Comparison of ENCODE assay signal across 7 mouse cellular contexts in genomic region chr9:35267146-35267975, GRCm38 (mm10). TPM values are rescaled to one million over a fixed set of nuclear protein-coding genes. Genes with fewer than 3 reads are reported as not detected.
A peak's percentile ranks its signal among the peaks of the same experiment; 100 is the strongest.
DNase-seq lines count a peak whose midpoint lies in the region; ATAC-seq and TF ChIP-seq lines count a peak whose summit lies in the region.

Fam118b (minus strand) TSS chr9:35267805.
Rpusd4 (plus strand) TSS chr9:35267865.

- peaks cover 2% of the 10 kb centered on the region; the same call in 1 of the 2 replicates for H3K79me2 ChIP-seq in heart, adult 2 months (replicated peaks; ENCODE audit: control insufficient read depth, insufficient read depth, low read length)

- H3K27ac ChIP-seq in embryonic facial prominence, embryonic 12.5 days = peak within 1 kb of the TSS; percentile 38; the same call in 1 of the 2 replicates
- H3K27ac ChIP-seq in heart, adult 2 months = peak within 1 kb of the TSS; percentile 84
- H3K27ac ChIP-seq in limb, embryonic 13.5 days = peak within 1 kb of the TSS; percentile 63; the same call in 1 of the 2 replicates
- peak within 1 kb of the TSS; percentile 88 for H3K27ac ChIP-seq in midbrain, embryonic 16.5 days (ENCODE audit: low read length)

- peaks cover 13% of the 10 kb centered on the region for H3K4me1 ChIP-seq in embryonic facial prominence, embryonic 12.5 days
- H3K4me1 ChIP-seq in heart, adult 2 months (ENCODE audit: control insufficient read depth, insufficient read depth, low read length) = peaks cover 3% of the 10 kb centered on the region
- peaks cover 19% of the 10 kb centered on the region for H3K4me1 ChIP-seq in limb, embryonic 13.5 days
- H3K4me1 ChIP-seq in midbrain, embryonic 16.5 days (ENCODE audit: control insufficient read depth, insufficient read depth, low read length) = peaks cover 21% of the 10 kb centered on the region

- intact Hi-C loops in heart, adult 2 months (cut with DNase I) = loop anchor here (5.0 kb wide), 2 partner anchors 55 to 150 kb away; partner anchors contain the start of genes Foxred1 and St3gal4

- under 1% methylated on average over 59 of the region's 62 CpGs for WGBS in embryonic facial prominence, embryonic 12.5 days
- WGBS in heart, adult 2 months = under 1% methylated on average over 62 of the region's 62 CpGs
- under 1% methylated on average over 62 of the region's 62 CpGs for WGBS in limb, embryonic 13.5 days
- WGBS in midbrain, embryonic 16.5 days = under 1% methylated on average over 53 of the region's 62 CpGs

- H3K9ac ChIP-seq in embryonic facial prominence, embryonic 12.5 days = peak within 1 kb of the TSS; percentile 64
- peak within 1 kb of the TSS; percentile 84 for H3K9ac ChIP-seq in heart, adult 2 months (ENCODE audit: low read depth, low read length)
- peak within 1 kb of the TSS; percentile 82 for H3K9ac ChIP-seq in limb, embryonic 13.5 days
- peak within 1 kb of the TSS; percentile 81 for H3K9ac ChIP-seq in midbrain, embryonic 16.5 days (ENCODE audit: low read depth, low read length)

- 0 out of 2 replicates have a peak, but pooled peaks have one; percentile 30 for TF ChIP-seq EP300 in heart, adult 2 months (IDR thresholded peaks at IDR 0.05; ENCODE audit: insufficient read depth, low read depth, low read length)

- peak; percentile 94 for DNase-seq in adrenal gland, postnatal 25 days
- DNase-seq in heart, adult 2 months = peak; percentile 92 to 94
- DNase-seq in kidney, adult 8-10 months = peak; percentile 90 to 91
- DNase-seq in spleen, postnatal 10 days (ENCODE audit: low spot score in 2 of 2) = peak; percentile 84 to 95

- TF ChIP-seq POLR2A in heart, adult 2 months (IDR thresholded peaks at IDR 0.05; ENCODE audit: insufficient read depth, low read depth, low read length) = peak; percentile 97

- peaks cover 15% of the 10 kb centered on the region for H3K36me3 ChIP-seq in embryonic facial prominence, embryonic 12.5 days
- peaks cover 5% of the 10 kb centered on the region for H3K36me3 ChIP-seq in heart, adult 2 months (ENCODE audit: control insufficient read depth, insufficient read depth, low read length)
- peaks cover 27% of the 10 kb centered on the region for H3K36me3 ChIP-seq in limb, embryonic 13.5 days
- peaks cover 1% of the 10 kb centered on the region; the same call in 1 of the 2 replicates for H3K36me3 ChIP-seq in midbrain, embryonic 16.5 days (ENCODE audit: control insufficient read depth, insufficient read depth, low read length)

- no peaks in the 10 kb centered on the region for H3K9me3 ChIP-seq in embryonic facial prominence, embryonic 12.5 days
- H3K9me3 ChIP-seq in limb, embryonic 13.5 days = no peaks in the 10 kb centered on the region
- H3K9me3 ChIP-seq in midbrain, embryonic 16.5 days (replicated peaks; ENCODE audit: control insufficient read depth, low read length, poor library complexity, severe bottlenecking) = no peaks in the 10 kb centered on the region

- H3K4me2 ChIP-seq in embryonic facial prominence, embryonic 12.5 days (replicated peaks) = peak within 1 kb of the TSS; percentile 75
- peak within 1 kb of the TSS; percentile 85 for H3K4me2 ChIP-seq in limb, embryonic 13.5 days (replicated peaks)
- peak within 1 kb of the TSS; percentile 85 for H3K4me2 ChIP-seq in midbrain, embryonic 16.5 days (ENCODE audit: low read length)

- no peaks in the 10 kb centered on the region for H3K27me3 ChIP-seq in embryonic facial prominence, embryonic 12.5 days
- no peaks in the 10 kb centered on the region for H3K27me3 ChIP-seq in heart, adult 2 months (ENCODE audit: control insufficient read depth, insufficient read depth, low read length)
- H3K27me3 ChIP-seq in limb, embryonic 13.5 days = no peaks in the 10 kb centered on the region
- no peaks in the 10 kb centered on the region for H3K27me3 ChIP-seq in midbrain, embryonic 16.5 days (ENCODE audit: control insufficient read depth, insufficient read depth, low read depth, low read length)

- no peak for TF ChIP-seq CTCF in heart, adult 2 months (IDR thresholded peaks at IDR 0.05)

- ATAC-seq in embryonic facial prominence, embryonic 12.5 days (ENCODE audit: insufficient number of reproducible peaks, insufficient read depth, low FRiP score, low TSS enrichment) = peak; percentile 95
- ATAC-seq in limb, embryonic 13.5 days (ENCODE audit: low FRiP score, low read depth) = peak; percentile 93
- peak; percentile 96 for ATAC-seq in midbrain, embryonic 16.5 days

- H3K4me3 ChIP-seq in embryonic facial prominence, embryonic 12.5 days = peak within 1 kb of the TSS; percentile 57
- peak within 1 kb of the TSS; percentile 82 for H3K4me3 ChIP-seq in heart, adult 2 months
- peak within 1 kb of the TSS; percentile 76 for H3K4me3 ChIP-seq in limb, embryonic 13.5 days
- H3K4me3 ChIP-seq in midbrain, embryonic 16.5 days (ENCODE audit: low read depth, low read length) = peak within 1 kb of the TSS; percentile 68

RNA-seq across cellular contexts. Expression of gene Fam118b, which starts in this region (rescaled TPM):
- 12.7 and 13.6 TPM in 2 replicates for total RNA-seq in adrenal gland, postnatal 25 days (2021)
- polyA plus RNA-seq in embryonic facial prominence, embryonic 12.5 days (2016; fragmentation: Nextera tagmentation; extraction: Ambion mirVana) = 58.5 and 59.1 TPM in 2 replicates
- 10 to 100 TPM; 15.2 to 15.9 TPM for total RNA-seq in heart, adult 2 months (2021)
- 13.8 and 17.3 TPM in 2 replicates for polyA plus RNA-seq in heart, adult 2 months (2012; rRNA removed)
- polyA plus RNA-seq in limb, embryonic 13.5 days (2015; fragmentation: Nextera tagmentation; extraction: Ambion mirVana) = 54.2 and 58.2 TPM in 2 replicates
- 59.1 and 60.7 TPM in 2 replicates for polyA plus RNA-seq in midbrain, embryonic 16.5 days (2015; fragmentation: Nextera tagmentation; extraction: Ambion mirVana)

RNA-seq across cellular contexts. Expression of gene Rpusd4, which starts in this region (rescaled TPM):
- total RNA-seq in adrenal gland, postnatal 25 days (2021) = 18.1 and 19.8 TPM in 2 replicates
- 30.1 and 34.9 TPM in 2 replicates for polyA plus RNA-seq in embryonic facial prominence, embryonic 12.5 days (2016; fragmentation: Nextera tagmentation; extraction: Ambion mirVana)
- total RNA-seq in heart, adult 2 months (2021) = 10 to 100 TPM; 12.2 to 12.7 TPM
- polyA plus RNA-seq in heart, adult 2 months (2012; rRNA removed) = 10.9 and 12.0 TPM in 2 replicates
- 29.6 and 31.9 TPM in 2 replicates for polyA plus RNA-seq in limb, embryonic 13.5 days (2015; fragmentation: Nextera tagmentation; extraction: Ambion mirVana)
- 16.7 and 18.5 TPM in 2 replicates for polyA plus RNA-seq in midbrain, embryonic 16.5 days (2015; fragmentation: Nextera tagmentation; extraction: Ambion mirVana)

Comparison
In these comparisons a context has a peak if more than half of its experiments do, and no peak if none do; other contexts are left out.
1. Peak in every context shown above with its lines: DNase-seq, ATAC-seq, H3K4me3 ChIP-seq and H3K27ac ChIP-seq.
2. H3K27ac ChIP-seq: peak in every context shown above with its lines; median percentile 88 in midbrain, embryonic 16.5 days; 84 in heart, adult 2 months; 63 in limb, embryonic 13.5 days; 38 in embryonic facial prominence, embryonic 12.5 days.